Mouse (Mus musculus): ENCODE results near the gene Otol1. TPM values are rescaled to one million over a fixed set of nuclear protein-coding genes. Genes with fewer than 3 reads are reported as not detected.

The Otol1 gene
- total RNA-seq (2014; rRNA removed): not detected in 2 replicates
- not detected in 2 replicates for polyA plus RNA-seq (2015; fragmentation: Nextera tagmentation; extraction: Ambion mirVana)

DNA sequence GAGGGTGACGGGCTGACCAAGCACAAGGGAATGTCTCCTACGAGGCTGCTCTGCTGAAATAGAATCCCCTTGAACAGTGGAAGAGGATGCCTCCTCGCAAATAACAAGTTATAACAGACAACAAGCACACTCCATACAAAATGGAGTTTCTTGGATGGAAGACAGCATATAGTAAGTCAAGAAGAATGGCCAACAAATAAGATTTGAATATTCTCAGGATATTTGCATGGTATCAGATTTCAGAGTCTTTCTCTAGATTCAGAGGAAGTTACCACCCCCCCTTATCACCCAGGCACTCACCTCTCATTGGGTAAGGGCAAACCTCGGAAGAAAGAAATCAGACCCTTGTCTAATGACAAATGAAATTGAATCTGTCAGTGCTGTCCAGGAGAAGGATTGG lies at the start of gene Otol1:
TSS of gene Otol1 (plus strand) at position 301 of the 400 bp plus-strand sequence.
- no peak for TF ChIP-seq CTCF (IDR thresholded peaks at IDR 0.05)
- Histone ChIP-seq H3K4me1 (ENCODE audit: insufficient read depth, low read length) (no peaks in the 10 kb centered on the region), H3K27ac (ENCODE audit: low read depth, low read length) (no peak within 1 kb of the TSS), H3K9me3 (ENCODE audit: low read length) (no peaks in the 10 kb centered on the region), H3K36me3 (ENCODE audit: insufficient read depth, low read length) (no peaks in the 10 kb centered on the region), H3K9ac (replicated peaks; ENCODE audit: low read length, poor library complexity, severe bottlenecking) (no peak within 1 kb of the TSS), H3K4me2 (ENCODE audit: low read depth, low read length, poor library complexity, severe bottlenecking) (no peak within 1 kb of the TSS), H3K4me3 (ENCODE audit: low read depth, low read length) (no peak within 1 kb of the TSS), H3K27me3 (ENCODE audit: insufficient read depth, low read length) (no peaks in the 10 kb centered on the region)
- no peak for DNase-seq (ENCODE audit: low spot score)
- no peak for ATAC-seq (ENCODE audit: low FRiP score)
- WGBS: 82% methylated on average over 4 of the region's 4 CpGs

DNA sequence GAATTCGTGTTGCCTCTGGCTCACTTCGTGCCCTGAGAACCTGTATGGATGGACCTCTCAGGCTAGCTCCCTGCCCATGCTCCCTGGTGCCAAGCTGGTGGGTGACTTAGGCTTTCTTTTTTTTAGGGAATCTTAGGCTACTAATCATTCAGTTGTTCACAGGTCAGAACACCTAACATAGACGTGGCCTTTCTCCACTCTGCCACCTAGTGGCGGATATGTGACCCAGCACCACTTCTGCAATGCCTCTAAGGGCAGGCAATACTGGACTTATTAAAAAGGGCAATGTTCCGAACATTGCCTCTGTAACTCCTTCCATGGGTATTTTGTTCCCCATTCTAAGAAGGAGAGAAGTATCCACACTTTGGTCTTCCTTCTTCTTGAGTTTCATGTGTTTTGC lies 45.2 kb upstream of the Otol1 start:
- H3K36me3 ChIP-seq (ENCODE audit: insufficient read depth, low read length): no peaks in the 10 kb centered on the region
- H3K4me2 ChIP-seq (ENCODE audit: low read depth, low read length, poor library complexity, severe bottlenecking): no peak overlapping the region
- ATAC-seq (ENCODE audit: low FRiP score) (no peak), DNase-seq (ENCODE audit: low spot score) (no peak)
- no peak overlapping the region for H3K27ac ChIP-seq (ENCODE audit: low read depth, low read length)
- no peak overlapping the region for H3K4me3 ChIP-seq (ENCODE audit: low read depth, low read length)
- H3K9ac ChIP-seq (replicated peaks; ENCODE audit: low read length, poor library complexity, severe bottlenecking): no peak overlapping the region
- no peaks in the 10 kb centered on the region for H3K4me1 ChIP-seq (ENCODE audit: insufficient read depth, low read length)
- H3K27me3 ChIP-seq (ENCODE audit: insufficient read depth, low read length): no peaks in the 10 kb centered on the region
- no peaks in the 10 kb centered on the region for H3K9me3 ChIP-seq (ENCODE audit: low read length)
- TF ChIP-seq CTCF (IDR thresholded peaks at IDR 0.05): peak; percentile 61
- WGBS: 65% methylated on average over 5 of the region's 5 CpGs

DNA sequence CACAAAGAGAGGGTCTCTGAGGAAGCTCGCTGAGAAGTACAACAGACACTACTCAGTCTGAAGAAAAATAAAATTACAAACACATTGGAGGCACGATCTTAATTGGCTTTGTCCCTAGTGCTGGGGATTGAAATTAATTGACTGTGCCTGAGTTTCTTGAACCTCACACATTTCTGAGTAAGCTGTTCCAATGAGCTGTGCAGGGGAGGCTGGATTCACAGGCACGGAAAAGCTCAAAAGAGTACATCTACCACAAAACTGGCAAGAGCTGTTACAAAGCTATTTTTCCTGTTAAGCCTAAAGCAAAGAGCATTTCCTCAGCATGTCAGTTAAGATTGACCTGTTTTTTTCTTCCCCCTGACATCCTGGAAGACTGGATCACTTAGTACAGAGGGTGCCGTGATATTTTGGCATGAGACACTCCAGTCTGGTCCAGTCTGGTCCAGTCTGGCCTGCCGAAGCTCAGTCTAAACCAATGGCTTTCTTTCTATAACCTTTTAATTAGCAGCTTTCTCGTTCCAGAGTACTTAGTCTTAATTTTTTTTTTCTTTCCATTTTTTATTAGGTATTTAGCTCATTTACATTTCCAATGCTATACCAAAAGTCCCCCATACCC lies 35.8 kb upstream of the Otol1 start:
- H3K9me3 ChIP-seq (ENCODE audit: low read length): 0 out of 2 replicates have a peak, but pooled peaks cover 2% of the 10 kb centered on the region
- no peak overlapping the region for H3K27ac ChIP-seq (ENCODE audit: low read depth, low read length)
- no peak overlapping the region for H3K9ac ChIP-seq (replicated peaks; ENCODE audit: low read length, poor library complexity, severe bottlenecking)
- H3K4me1 ChIP-seq (ENCODE audit: insufficient read depth, low read length): no peaks in the 10 kb centered on the region; the same call in 1 of the 2 replicates
- no peak for TF ChIP-seq CTCF (IDR thresholded peaks at IDR 0.05)
- 58% methylated on average over 6 of the region's 6 CpGs for WGBS
- H3K27me3 ChIP-seq (ENCODE audit: insufficient read depth, low read length): no peaks in the 10 kb centered on the region
- no peaks in the 10 kb centered on the region for H3K36me3 ChIP-seq (ENCODE audit: insufficient read depth, low read length)
- DNase-seq (ENCODE audit: low spot score) (no peak), ATAC-seq (ENCODE audit: low FRiP score) (0 out of 2 replicates have a peak, but pooled peaks have one; percentile 27)
- H3K4me2 ChIP-seq (ENCODE audit: low read depth, low read length, poor library complexity, severe bottlenecking): no peak overlapping the region
- no peak overlapping the region for H3K4me3 ChIP-seq (ENCODE audit: low read depth, low read length)

DNA sequence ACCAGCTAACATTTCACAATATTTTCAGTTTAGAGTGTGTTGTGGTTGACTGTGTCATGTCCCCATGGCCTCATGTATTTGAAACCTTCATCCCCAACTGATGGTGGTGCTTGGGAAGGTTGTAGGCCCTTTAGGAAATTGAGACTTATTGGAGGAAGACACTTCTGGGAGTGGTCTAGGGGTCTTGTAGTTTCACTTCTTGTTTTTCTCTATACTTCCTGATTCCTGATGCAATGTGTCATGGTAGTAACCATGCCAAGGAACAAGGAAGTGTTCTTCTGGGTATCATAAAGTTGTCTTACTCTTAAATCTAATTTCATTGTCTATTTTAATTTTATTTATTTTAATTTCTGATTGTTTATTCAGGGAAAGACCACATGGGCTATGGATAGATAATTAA lies 29.3 kb upstream of the Otol1 start:
- H3K4me2 ChIP-seq (ENCODE audit: low read depth, low read length, poor library complexity, severe bottlenecking): no peak overlapping the region
- no peaks in the 10 kb centered on the region for H3K27me3 ChIP-seq (ENCODE audit: insufficient read depth, low read length)
- 0 out of 2 replicates have a peak, but pooled peaks cover 4% of the 10 kb centered on the region for H3K9me3 ChIP-seq (ENCODE audit: low read length)
- no peak overlapping the region for H3K4me3 ChIP-seq (ENCODE audit: low read depth, low read length)
- no peak for TF ChIP-seq CTCF (IDR thresholded peaks at IDR 0.05)
- no peak overlapping the region for H3K9ac ChIP-seq (replicated peaks; ENCODE audit: low read length, poor library complexity, severe bottlenecking)
- no peaks in the 10 kb centered on the region for H3K36me3 ChIP-seq (ENCODE audit: insufficient read depth, low read length)
- DNase-seq (ENCODE audit: low spot score) (no peak), ATAC-seq (ENCODE audit: low FRiP score) (no peak)
- H3K27ac ChIP-seq (ENCODE audit: low read depth, low read length): no peak overlapping the region
- H3K4me1 ChIP-seq (ENCODE audit: insufficient read depth, low read length): no peaks in the 10 kb centered on the region

DNA sequence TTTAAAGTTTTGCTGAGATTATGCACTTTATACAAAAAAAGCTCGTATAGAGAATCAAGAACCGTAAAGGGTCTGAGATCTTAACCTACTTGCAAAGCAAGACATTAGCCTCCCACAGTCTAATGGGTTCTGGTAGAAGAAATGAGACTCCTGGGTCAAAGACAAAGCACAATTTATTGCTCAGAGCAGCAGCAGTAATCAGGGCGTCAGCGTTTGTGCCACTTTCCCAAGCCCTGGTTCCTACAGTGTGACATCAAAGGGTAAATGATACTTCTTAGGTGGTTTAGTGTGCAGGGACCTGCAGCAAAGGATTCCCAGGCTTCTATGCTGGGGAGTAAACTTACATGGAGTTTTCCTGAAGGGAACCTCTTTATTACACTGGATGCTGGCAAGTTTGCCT lies 13.6 kb upstream of the Otol1 start:
- no peak overlapping the region for H3K4me2 ChIP-seq (ENCODE audit: low read depth, low read length, poor library complexity, severe bottlenecking)
- H3K4me1 ChIP-seq (ENCODE audit: insufficient read depth, low read length): no peaks in the 10 kb centered on the region
- H3K36me3 ChIP-seq (ENCODE audit: insufficient read depth, low read length): no peaks in the 10 kb centered on the region
- H3K4me3 ChIP-seq (ENCODE audit: low read depth, low read length): no peak overlapping the region
- peak; percentile 12 for DNase-seq (ENCODE audit: low spot score)
- no peak overlapping the region for H3K9ac ChIP-seq (replicated peaks; ENCODE audit: low read length, poor library complexity, severe bottlenecking)
- H3K9me3 ChIP-seq (ENCODE audit: low read length): no peaks in the 10 kb centered on the region
- ATAC-seq (ENCODE audit: low FRiP score): no peak
- no peaks in the 10 kb centered on the region for H3K27me3 ChIP-seq (ENCODE audit: insufficient read depth, low read length)
- no peak overlapping the region for H3K27ac ChIP-seq (ENCODE audit: low read depth, low read length)
- 73% methylated on average over 4 of the region's 4 CpGs for WGBS
- no peak for TF ChIP-seq CTCF (IDR thresholded peaks at IDR 0.05)

DNA sequence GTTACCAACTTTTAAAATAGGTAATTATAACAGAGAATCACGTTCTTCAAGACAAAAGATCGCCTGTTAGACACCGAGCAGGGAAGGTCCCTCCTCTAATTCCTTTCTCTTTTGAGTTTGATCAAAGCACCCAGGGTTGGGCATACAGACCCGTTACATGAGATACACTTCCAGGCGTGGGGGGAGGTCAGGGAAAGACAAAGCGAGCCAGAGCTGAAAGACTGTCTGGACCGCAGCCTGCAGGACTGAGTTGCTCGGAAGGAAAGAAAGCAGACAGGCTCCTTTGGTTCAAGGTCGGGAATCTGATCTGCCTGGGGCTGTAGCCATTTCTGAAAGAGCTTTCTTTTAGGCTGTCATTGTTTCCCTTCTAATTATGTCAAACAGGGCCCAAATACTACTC lies 5.9 kb upstream of the Otol1 start:
- Histone ChIP-seq H3K27me3 (ENCODE audit: insufficient read depth, low read length) (no peaks in the 10 kb centered on the region), H3K27ac (ENCODE audit: low read depth, low read length) (no peak overlapping the region), H3K9me3 (ENCODE audit: low read length) (no peaks in the 10 kb centered on the region), H3K4me2 (ENCODE audit: low read depth, low read length, poor library complexity, severe bottlenecking) (no peak overlapping the region), H3K4me3 (ENCODE audit: low read depth, low read length) (no peak overlapping the region), H3K9ac (replicated peaks; ENCODE audit: low read length, poor library complexity, severe bottlenecking) (no peak overlapping the region), H3K4me1 (ENCODE audit: insufficient read depth, low read length) (no peaks in the 10 kb centered on the region), H3K36me3 (ENCODE audit: insufficient read depth, low read length) (no peaks in the 10 kb centered on the region)
- ATAC-seq (ENCODE audit: low FRiP score) (no peak), DNase-seq (ENCODE audit: low spot score) (no peak)
- no peak for TF ChIP-seq CTCF (IDR thresholded peaks at IDR 0.05)
- 39% methylated on average over 9 of the region's 9 CpGs for WGBS
